28 mouse cellular contexts compared by ENCODE assay signal in genomic region chr11:12227343-12227742, GRCm38 (mm10).
DNase-seq lines count a peak whose midpoint lies in the region; ATAC-seq and TF ChIP-seq lines count a peak whose summit lies in the region.
"Had no signal": no experiment of that assay in that cellular context is flagged by ENCODE, and none has a peak within 500 bp of the region (broad histone marks: within the 10 kb centered on the region; RNA-seq: fewer than 3 reads in every experiment).

No protein-coding gene starts in this region.

- TF ChIP-seq POLR2A in heart, adult 2 months (IDR thresholded peaks at IDR 0.05; ENCODE audit: insufficient read depth, low read depth, low read length) = no peak

- H3K4me1 ChIP-seq in heart, adult 2 months (ENCODE audit: control insufficient read depth, insufficient read depth, low read length) = peaks cover 5% of the 10 kb centered on the region
- H3K4me1 ChIP-seq in heart, embryonic 12.5 days (replicated peaks) = peaks cover 20% of the 10 kb centered on the region
- peaks cover 34% of the 10 kb centered on the region for H3K4me1 ChIP-seq in heart, embryonic 15.5 days (replicated peaks)
- peaks cover 16% of the 10 kb centered on the region for H3K4me1 ChIP-seq in heart, postnatal 0 days (ENCODE audit: control insufficient read depth, insufficient read depth)
- H3K4me1 ChIP-seq: embryonic facial prominence, embryonic 12.5 days had no signal

- no peak for TF ChIP-seq EP300 in heart, adult 2 months (IDR thresholded peaks at IDR 0.05; ENCODE audit: insufficient read depth, low read depth, low read length)
- 0 out of 2 replicates have a peak, but pooled peaks have one; percentile 58 for TF ChIP-seq EP300 in heart, postnatal 0 days (IDR thresholded peaks at IDR 0.05; ENCODE audit: low read depth)

- no peaks in the 10 kb centered on the region for H3K9me3 ChIP-seq in heart, embryonic 12.5 days (replicated peaks)
- H3K9me3 ChIP-seq in heart, embryonic 15.5 days (replicated peaks) = no peaks in the 10 kb centered on the region
- no peaks in the 10 kb centered on the region for H3K9me3 ChIP-seq in heart, postnatal 0 days (replicated peaks; ENCODE audit: control insufficient read depth, low read length)
- H3K9me3 ChIP-seq: embryonic facial prominence, embryonic 12.5 days; embryonic facial prominence, embryonic 15.5 days; G1E had no signal

- 68% methylated on average over 3 of the region's 3 CpGs for WGBS in heart, adult 2 months
- WGBS in heart, embryonic 12.5 days = 41% methylated on average over 3 of the region's 3 CpGs
- 51% methylated on average over 3 of the region's 3 CpGs for WGBS in heart, embryonic 15.5 days
- 38% methylated on average over 3 of the region's 3 CpGs for WGBS in heart, postnatal 0 days

- no peak overlapping the region for H3K4me2 ChIP-seq in heart, embryonic 12.5 days
- H3K4me2 ChIP-seq in heart, embryonic 15.5 days = no peak overlapping the region
- no peak overlapping the region for H3K4me2 ChIP-seq in heart, postnatal 0 days (ENCODE audit: low read depth, low read length)
- H3K4me2 ChIP-seq: embryonic facial prominence, embryonic 12.5 days; embryonic facial prominence, embryonic 15.5 days; hindbrain, embryonic 14.5 days had no signal

- H3K79me2 ChIP-seq in heart, adult 2 months (replicated peaks; ENCODE audit: control insufficient read depth, insufficient read depth, low read length) = no peaks in the 10 kb centered on the region

- H3K4me3 ChIP-seq in heart, adult 2 months = no peak overlapping the region
- H3K4me3 ChIP-seq in heart, embryonic 12.5 days = no peak overlapping the region
- no peak overlapping the region for H3K4me3 ChIP-seq in heart, embryonic 15.5 days
- no peak overlapping the region for H3K4me3 ChIP-seq in heart, postnatal 0 days (ENCODE audit: low read depth, low read length)
- H3K4me3 ChIP-seq: embryonic facial prominence, embryonic 12.5 days; embryonic facial prominence, embryonic 15.5 days; gastrocnemius, adult 2 months had no signal

- no peaks in the 10 kb centered on the region for H3K27me3 ChIP-seq in heart, adult 2 months (ENCODE audit: control insufficient read depth, insufficient read depth, low read length)
- no peaks in the 10 kb centered on the region for H3K27me3 ChIP-seq in heart, embryonic 12.5 days (replicated peaks)
- no peaks in the 10 kb centered on the region for H3K27me3 ChIP-seq in heart, embryonic 15.5 days
- no peaks in the 10 kb centered on the region for H3K27me3 ChIP-seq in heart, postnatal 0 days (ENCODE audit: control insufficient read depth, insufficient read depth, low read length)
- H3K27me3 ChIP-seq: CH12.LX; embryonic facial prominence, embryonic 12.5 days; embryonic facial prominence, embryonic 15.5 days; Patski had no signal

- intact Hi-C loops in heart, adult 2 months (cut with DNase I) = no loop called here

- H3K27ac ChIP-seq in heart, adult 2 months = no peak overlapping the region
- peak overlapping the region; percentile 41; the same call in 1 of the 2 replicates for H3K27ac ChIP-seq in heart, embryonic 12.5 days (ENCODE audit: poor library complexity, severe bottlenecking)
- H3K27ac ChIP-seq in heart, embryonic 15.5 days = peak overlapping the region; percentile 49; the same call in 1 of the 2 replicates
- no peak overlapping the region for H3K27ac ChIP-seq in heart, postnatal 0 days (ENCODE audit: low read depth)
- H3K27ac ChIP-seq: embryonic facial prominence, embryonic 12.5 days; embryonic facial prominence, embryonic 15.5 days; gastrocnemius, adult 2 months; hindbrain, embryonic 14.5 days; hindbrain, postnatal 0 days had no signal

- peak; percentile 10 to 14 for DNase-seq in heart, adult 18-20 months
- no peak for DNase-seq in heart, adult 2 months
- DNase-seq in heart, adult 8-10 months (ENCODE audit: low spot score) = no peak
- DNase-seq in heart, postnatal 0 days (ENCODE audit: low spot score) = no peak
- no peak for DNase-seq in urinary bladder, adult 2 months (ENCODE audit: low spot score)
- DNase-seq: adrenal gland, postnatal 10 days; adrenal gland, postnatal 36 days; B cell, adult 2 months; cerebellum, adult 18-20 months; cerebellum, adult 9-10 months; cerebellum, postnatal 25 days; forebrain, postnatal 0 days; gastrocnemius, adult 2 months; gastrocnemius, postnatal 14 days; kidney, adult 18-20 months; kidney, adult 9 months had no signal

- no peaks in the 10 kb centered on the region for H3K36me3 ChIP-seq in heart, adult 2 months (ENCODE audit: control insufficient read depth, insufficient read depth, low read length)
- no peaks in the 10 kb centered on the region for H3K36me3 ChIP-seq in heart, embryonic 12.5 days
- no peaks in the 10 kb centered on the region for H3K36me3 ChIP-seq in heart, embryonic 15.5 days
- no peaks in the 10 kb centered on the region for H3K36me3 ChIP-seq in heart, postnatal 0 days (replicated peaks; ENCODE audit: control insufficient read depth, insufficient read depth, low read length)
- H3K36me3 ChIP-seq: embryonic facial prominence, embryonic 12.5 days; embryonic facial prominence, embryonic 15.5 days; G1E had no signal

- no peak overlapping the region for H3K9ac ChIP-seq in heart, adult 2 months (ENCODE audit: low read depth, low read length)
- H3K9ac ChIP-seq in heart, embryonic 12.5 days = no peak overlapping the region
- no peak overlapping the region for H3K9ac ChIP-seq in heart, embryonic 15.5 days
- no peak overlapping the region for H3K9ac ChIP-seq in heart, postnatal 0 days (replicated peaks; ENCODE audit: low read depth, low read length)
- H3K9ac ChIP-seq: embryonic facial prominence, embryonic 12.5 days; embryonic facial prominence, embryonic 15.5 days; forebrain, postnatal 0 days; hindbrain, embryonic 14.5 days had no signal

- peak; percentile 63; the same call in 1 of the 2 replicates for ATAC-seq in heart, embryonic 12.5 days (ENCODE audit: insufficient number of reproducible peaks, low FRiP score)
- peak; percentile 55; the same call in 1 of the 2 replicates for ATAC-seq in heart, embryonic 15.5 days (replicated peaks; ENCODE audit: insufficient number of reproducible peaks, insufficient read depth, low FRiP score, low read depth)
- peak; percentile 62 for ATAC-seq in heart, postnatal 0 days (ENCODE audit: insufficient read depth, low read depth)
- ATAC-seq: forebrain, embryonic 14.5 days; forebrain, postnatal 0 days; hindbrain, postnatal 0 days; inflammation-experienced regulatory T-cells, adult 6 months; intestine, embryonic 16.5 days; Patski had no signal

- TF ChIP-seq CTCF in heart, adult 2 months (IDR thresholded peaks at IDR 0.05) = no peak
- no peak for TF ChIP-seq CTCF in heart, postnatal 0 days (IDR thresholded peaks at IDR 0.05; ENCODE audit: low read depth)

Comparison
In these comparisons a context has a peak if more than half of its experiments do, and no peak if none do; other contexts are left out.
1. DNase-seq: peak in heart, adult 18-20 months (2 of 2); none in heart, adult 2 months (0 of 2), heart, adult 8-10 months (single experiment), heart, postnatal 0 days (single experiment) and urinary bladder, adult 2 months (single experiment).
2. H3K27ac ChIP-seq: peak in heart, embryonic 12.5 days (single experiment) and heart, embryonic 15.5 days (single experiment); none in heart, adult 2 months (single experiment) and heart, postnatal 0 days (single experiment).
3. Peak in every context shown above with its lines, with median percentiles within 50 percentile points of each other: ATAC-seq.